Mouse (Mus musculus) bone marrow macrophage, adult 2 months (primary cell): Measurements from ENCODE around the gene Btn1a1.

Source experiments
- CTCF ChIP-seq: IDR thresholded peaks from 2 replicates; pipeline ENCODE4 v1.5.1; 2012; ENCODE audit warnings: low read depth, mild to moderate bottlenecking, low read length, moderate library complexity
- POLR2A ChIP-seq: IDR thresholded peaks from 2 replicates; pipeline ENCODE4 v1.6.1; 2012; ENCODE audit warnings: mild to moderate bottlenecking, low read depth, low read length, borderline replicate concordance

GRCm38 (mm10) chr13:23453362-23453862 lies 12.3 kb downstream of the Btn1a1 start:
- TF ChIP-seq CTCF, result no peak
- no peak for TF ChIP-seq POLR2A
